Mouse (Mus musculus): Measurements from ENCODE around the gene 4932438H23Rik.

- TF ChIP-seq POLR2A (IDR thresholded peaks at IDR 0.05; ENCODE audit: insufficient read length, low read depth) (no peak), USF1 (IDR thresholded peaks at IDR 0.05; ENCODE audit: low read depth) (no peak), MAX (IDR thresholded peaks at IDR 0.05; ENCODE audit: low read depth) (no peak), TCF12 (IDR thresholded peaks at IDR 0.05; ENCODE audit: insufficient read depth, poor library complexity, severe bottlenecking) (no peak), TCF3 (IDR thresholded peaks at IDR 0.05; ENCODE audit: insufficient read length, low read depth) (no peak), MYOD1 (IDR thresholded peaks at IDR 0.05; ENCODE audit: control insufficient read depth in 1 of 3, insufficient read length in 2 of 3, low read depth in 2 of 3) (no peak), SRF (IDR thresholded peaks at IDR 0.05; ENCODE audit: control insufficient read depth, insufficient read length, low read depth) (no peak), REST (IDR thresholded peaks at IDR 0.05; ENCODE audit: insufficient read depth, insufficient read length) (no peak), E2F4 (IDR thresholded peaks at IDR 0.05; ENCODE audit: insufficient read depth) (no peak)
Observed at GRCm38 (mm10) chr16:91100484-91100883, 5.6 kb upstream of the 4932438H23Rik start.

All from myocyte (in vitro differentiated cells).